Mouse (Mus musculus): ENCODE measurements at regions not wholly inside any gene's neighbourhood (a gene's known extent, or its start where the extent isn't known, plus 50 kb on each side); places are given as distances from the start of the nearest gene placed in this dataset.

DNA sequence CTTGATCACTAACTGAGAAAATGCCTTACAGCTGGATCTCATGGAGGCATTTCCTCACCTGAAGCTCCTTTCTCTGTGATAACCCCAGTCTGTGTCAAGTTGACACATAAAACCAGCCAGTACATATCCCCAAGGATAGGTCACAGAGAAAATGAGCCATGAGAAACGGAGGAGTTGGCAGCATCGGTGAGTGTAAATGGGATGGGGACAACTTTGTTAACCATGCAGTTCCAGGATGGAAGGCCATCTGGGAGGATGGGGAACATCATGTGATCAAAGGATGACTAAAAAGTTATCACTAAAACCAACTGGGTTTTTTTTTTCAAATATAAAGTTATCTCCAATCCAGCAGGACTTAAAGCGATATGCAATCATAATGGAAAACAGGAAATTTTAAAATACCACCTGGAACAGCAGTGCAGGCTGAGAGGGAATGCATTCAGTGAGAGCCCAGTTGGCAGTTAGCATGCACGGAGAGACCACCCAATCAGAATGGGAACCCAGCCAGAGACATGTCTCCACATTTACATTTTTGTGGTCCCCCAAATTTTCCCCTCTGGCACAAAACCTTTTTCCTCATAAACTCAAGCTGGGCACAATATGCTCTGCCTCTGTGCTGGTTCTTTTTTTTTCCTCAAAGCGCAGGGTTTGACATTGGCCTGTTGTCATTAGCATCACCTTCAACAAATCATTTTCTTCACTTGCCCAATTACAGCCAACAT, 475.7 kb downstream of the Rapgef2 start:
- no peaks in the 10 kb centered on the region for H3K4me1 ChIP-seq
- no peaks in the 10 kb centered on the region for H3K9me3 ChIP-seq (replicated peaks)
- DNase-seq (ENCODE audit: low spot score), result no peak
- no peak overlapping the region for H3K27ac ChIP-seq
- WGBS, result 87% methylated on average over 5 of the region's 5 CpGs
- H3K36me3 ChIP-seq, result no peaks in the 10 kb centered on the region
- H3K27me3 ChIP-seq (ENCODE audit: low read depth, poor library complexity, severe bottlenecking), result no peaks in the 10 kb centered on the region
- no peak overlapping the region for H3K4me3 ChIP-seq

DNA sequence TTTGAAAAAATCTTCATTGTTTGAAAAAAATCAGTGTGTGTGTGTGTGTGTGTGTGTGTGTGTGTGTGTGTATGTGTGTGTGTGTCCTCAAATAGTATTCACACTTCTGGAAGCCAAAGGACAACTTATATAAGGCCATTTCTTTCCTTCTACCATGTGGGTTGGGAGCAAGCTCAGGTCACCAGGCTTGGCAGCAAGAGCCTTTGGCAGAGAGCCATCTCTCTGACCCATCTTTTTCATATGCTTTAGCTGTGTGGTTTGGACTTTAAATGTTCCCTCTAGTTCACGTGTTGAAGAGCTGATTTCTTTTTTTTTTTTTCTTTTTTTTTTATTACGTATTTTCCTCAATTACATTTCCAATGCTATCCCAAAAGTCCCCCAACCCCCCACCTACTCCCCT, 483.1 kb downstream of the Rapgef2 start:
- H3K27ac ChIP-seq, result no peak overlapping the region
- 88% methylated on average over 2 of the region's 2 CpGs for WGBS
- no peak for DNase-seq (ENCODE audit: low spot score)
- no peak overlapping the region for H3K4me3 ChIP-seq
- H3K4me1 ChIP-seq, result no peaks in the 10 kb centered on the region
- H3K27me3 ChIP-seq (ENCODE audit: low read depth, poor library complexity, severe bottlenecking), result no peaks in the 10 kb centered on the region
- H3K36me3 ChIP-seq, result no peaks in the 10 kb centered on the region
- H3K9me3 ChIP-seq (replicated peaks), result no peaks in the 10 kb centered on the region

DNA sequence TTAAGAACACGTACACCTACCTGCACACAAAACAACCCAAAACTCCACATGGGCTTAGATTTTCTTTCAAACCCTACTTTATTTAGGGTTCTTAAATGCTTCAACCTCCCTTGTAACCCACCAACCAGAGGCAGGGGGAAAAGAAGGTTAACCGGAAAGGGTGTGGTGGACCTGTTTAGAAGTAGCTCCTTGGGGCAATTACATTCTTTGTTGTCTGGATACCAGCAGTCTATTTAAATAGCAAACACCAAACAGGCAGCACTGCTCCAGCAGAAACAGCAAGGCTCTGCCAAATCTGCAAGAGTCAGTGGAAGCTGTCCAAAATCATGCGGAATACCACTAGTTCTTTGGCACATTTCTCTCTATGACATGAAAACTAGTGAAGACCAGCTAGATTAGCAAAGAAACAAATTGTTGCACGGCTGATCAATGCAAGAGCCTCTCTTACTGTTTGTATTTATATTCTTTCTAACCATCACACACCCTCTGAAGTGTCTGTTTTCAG, 490.3 kb downstream of the Rapgef2 start:
- Histone ChIP-seq H3K36me3 (no peaks in the 10 kb centered on the region), H3K9me3 (replicated peaks) (no peaks in the 10 kb centered on the region), H3K27ac (no peak overlapping the region), H3K27me3 (ENCODE audit: low read depth, poor library complexity, severe bottlenecking) (no peaks in the 10 kb centered on the region), H3K4me3 (no peak overlapping the region), H3K4me1 (no peaks in the 10 kb centered on the region)
- WGBS, result 90% methylated on average over 4 of the region's 4 CpGs
- no peak for DNase-seq (ENCODE audit: low spot score)

DNA sequence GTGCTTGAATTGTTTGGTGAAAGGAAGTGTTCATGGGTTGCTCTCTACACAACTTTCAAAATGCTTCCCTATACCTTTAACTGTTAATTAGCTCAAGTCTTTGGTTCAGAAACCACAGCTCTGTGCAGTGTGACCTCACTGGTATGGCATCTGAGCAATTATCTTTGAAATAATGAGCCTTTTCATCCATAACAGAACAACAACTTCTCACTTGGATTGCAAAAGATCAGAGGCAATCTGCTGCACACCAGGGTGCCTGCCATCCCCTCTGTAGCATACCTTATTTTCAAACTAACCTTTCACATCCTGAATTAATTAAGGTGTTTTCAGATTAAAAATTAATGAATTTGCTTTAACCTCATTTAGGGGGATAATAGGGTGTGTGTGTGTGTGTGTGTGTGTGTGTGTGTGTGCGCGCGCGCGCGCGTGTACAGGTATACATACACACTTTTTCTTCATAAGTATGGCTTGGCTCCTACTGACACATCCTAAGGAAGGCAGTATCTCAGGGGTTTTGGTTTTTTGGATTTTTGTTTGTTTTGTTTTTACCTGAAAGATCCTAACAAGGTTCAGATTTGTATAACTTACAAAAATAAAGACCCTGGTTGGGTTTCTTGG, 493.8 kb downstream of the Rapgef2 start:
- no peak overlapping the region for H3K27ac ChIP-seq
- no peaks in the 10 kb centered on the region for H3K27me3 ChIP-seq (ENCODE audit: low read depth, poor library complexity, severe bottlenecking)
- WGBS, result 93% methylated on average over 7 of the region's 7 CpGs
- H3K4me1 ChIP-seq, result no peaks in the 10 kb centered on the region
- H3K36me3 ChIP-seq, result no peaks in the 10 kb centered on the region
- no peak overlapping the region for H3K4me3 ChIP-seq
- H3K9me3 ChIP-seq (replicated peaks), result no peaks in the 10 kb centered on the region
- DNase-seq (ENCODE audit: low spot score), result no peak

DNA sequence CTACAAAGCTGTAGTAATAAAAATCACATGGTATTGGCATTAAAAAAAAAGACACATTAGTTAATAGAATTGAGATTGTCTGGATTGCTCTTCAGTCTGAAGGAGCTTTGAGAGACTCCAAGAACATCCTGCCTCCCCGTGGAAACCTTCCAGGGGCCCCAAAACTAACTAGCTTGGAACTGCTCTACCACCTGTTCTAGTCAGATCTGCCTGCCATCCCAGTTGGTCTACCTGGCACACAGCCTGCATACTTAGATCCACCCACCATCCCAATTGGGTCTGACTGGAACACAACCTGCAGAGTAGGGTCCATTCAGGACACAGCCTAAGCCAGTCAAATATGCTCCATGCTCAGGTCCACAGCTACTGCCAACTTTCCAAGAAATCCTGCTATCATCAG, 503.6 kb downstream of the Rapgef2 start:
- Histone ChIP-seq H3K4me1 (no peaks in the 10 kb centered on the region), H3K27me3 (ENCODE audit: low read depth, poor library complexity, severe bottlenecking) (no peaks in the 10 kb centered on the region), H3K4me3 (no peak overlapping the region), H3K36me3 (no peaks in the 10 kb centered on the region), H3K9me3 (replicated peaks) (no peaks in the 10 kb centered on the region), H3K27ac (no peak overlapping the region)
- WGBS, result 88% methylated on average over 1 of the region's 1 CpGs
- no peak for DNase-seq (ENCODE audit: low spot score)

DNA sequence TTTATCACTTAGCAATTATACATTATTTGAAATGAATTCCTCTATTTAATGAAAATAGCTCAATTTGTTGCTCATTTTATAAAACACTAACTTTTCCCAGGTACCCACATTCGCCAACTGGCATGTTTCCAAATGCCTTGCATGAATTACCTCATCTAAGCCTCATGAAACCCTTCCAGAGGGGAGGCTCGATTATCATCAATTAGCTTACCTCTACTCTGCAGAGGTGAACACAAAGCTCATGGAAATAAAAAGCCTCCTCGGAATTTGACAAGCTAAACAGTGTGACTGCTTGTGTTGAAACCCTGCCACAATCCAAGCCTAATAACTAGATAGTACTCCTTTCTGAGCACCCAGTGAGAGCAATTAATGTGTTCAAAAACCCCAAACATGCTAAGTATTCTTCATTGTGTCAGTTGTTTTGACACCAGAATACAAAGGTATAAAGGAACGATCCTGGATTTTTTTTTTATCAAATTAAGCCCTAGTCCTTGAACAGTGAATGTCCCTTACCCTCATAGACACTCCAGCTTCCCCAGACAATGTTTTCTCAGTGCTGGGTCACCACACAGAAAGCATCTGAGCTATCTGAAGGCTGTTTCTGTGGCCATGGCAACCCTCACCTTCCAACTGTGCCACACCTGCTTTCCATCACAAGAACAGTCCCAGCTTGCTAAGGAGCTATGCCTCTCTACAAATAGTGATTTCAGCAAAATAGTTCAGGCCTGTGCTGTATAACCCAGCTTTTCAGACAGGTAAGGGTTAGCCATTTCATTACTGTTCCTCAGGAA, 530.4 kb downstream of the Rapgef2 start:
- 81% methylated on average over 4 of the region's 4 CpGs for WGBS
- Histone ChIP-seq H3K27me3 (ENCODE audit: low read depth, poor library complexity, severe bottlenecking) (no peaks in the 10 kb centered on the region), H3K4me3 (no peak overlapping the region), H3K27ac (no peak overlapping the region), H3K36me3 (no peaks in the 10 kb centered on the region), H3K4me1 (no peaks in the 10 kb centered on the region), H3K9me3 (replicated peaks) (no peaks in the 10 kb centered on the region)
- DNase-seq (ENCODE audit: low spot score), result no peak

DNA sequence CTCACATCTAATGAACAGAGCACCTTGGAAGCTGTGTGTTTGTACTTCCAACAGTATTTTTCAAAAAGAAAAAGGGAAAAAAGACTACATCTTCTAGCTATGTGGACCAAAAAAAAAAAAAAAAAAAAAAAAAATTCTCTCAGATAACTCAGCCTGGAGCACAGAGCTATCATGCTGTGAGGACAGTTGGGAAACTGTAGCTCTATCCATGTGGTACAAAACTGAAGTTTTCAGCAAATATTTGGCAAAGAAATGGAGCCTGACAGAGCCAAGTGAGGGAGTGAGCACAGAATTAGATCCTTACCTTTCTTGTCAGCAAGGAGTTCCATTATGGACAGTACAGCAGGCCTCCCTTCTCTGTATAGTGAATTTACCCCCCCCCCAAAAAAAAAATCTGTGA, 550.2 kb downstream of the Rapgef2 start:
- no peaks in the 10 kb centered on the region for H3K36me3 ChIP-seq
- H3K27me3 ChIP-seq (ENCODE audit: low read depth, poor library complexity, severe bottlenecking), result no peaks in the 10 kb centered on the region
- H3K27ac ChIP-seq, result no peak overlapping the region
- no peak overlapping the region for H3K4me3 ChIP-seq
- H3K4me1 ChIP-seq, result no peaks in the 10 kb centered on the region
- no peaks in the 10 kb centered on the region for H3K9me3 ChIP-seq (replicated peaks)
- no peak for DNase-seq (ENCODE audit: low spot score)

DNA sequence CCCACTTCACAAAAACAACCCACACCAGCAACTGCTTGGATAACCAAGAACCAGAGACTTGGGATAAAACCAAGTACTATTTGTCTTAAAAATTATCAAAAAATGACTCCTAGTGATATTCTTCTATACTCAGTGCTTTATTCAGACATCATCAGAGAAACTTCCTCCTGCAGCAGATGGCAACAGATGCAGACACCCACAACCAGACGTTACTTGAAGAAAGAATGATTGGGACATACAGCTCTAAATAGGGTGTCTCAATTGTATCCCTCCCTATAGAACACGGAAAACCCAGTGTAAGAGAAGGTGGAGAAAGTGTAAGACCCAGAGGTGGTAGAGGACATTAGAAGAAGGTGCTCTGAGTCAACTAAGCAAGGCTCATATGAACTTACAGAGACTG, 569.6 kb downstream of the Rapgef2 start:
- no peaks in the 10 kb centered on the region for H3K4me1 ChIP-seq
- DNase-seq (ENCODE audit: low spot score), result no peak
- no peaks in the 10 kb centered on the region for H3K9me3 ChIP-seq (replicated peaks)
- no peaks in the 10 kb centered on the region for H3K27me3 ChIP-seq (ENCODE audit: low read depth, poor library complexity, severe bottlenecking)
- WGBS, result 86% methylated on average over 2 of the region's 2 CpGs
- no peaks in the 10 kb centered on the region for H3K36me3 ChIP-seq
- H3K27ac ChIP-seq, result no peak overlapping the region
- no peak overlapping the region for H3K4me3 ChIP-seq

DNA sequence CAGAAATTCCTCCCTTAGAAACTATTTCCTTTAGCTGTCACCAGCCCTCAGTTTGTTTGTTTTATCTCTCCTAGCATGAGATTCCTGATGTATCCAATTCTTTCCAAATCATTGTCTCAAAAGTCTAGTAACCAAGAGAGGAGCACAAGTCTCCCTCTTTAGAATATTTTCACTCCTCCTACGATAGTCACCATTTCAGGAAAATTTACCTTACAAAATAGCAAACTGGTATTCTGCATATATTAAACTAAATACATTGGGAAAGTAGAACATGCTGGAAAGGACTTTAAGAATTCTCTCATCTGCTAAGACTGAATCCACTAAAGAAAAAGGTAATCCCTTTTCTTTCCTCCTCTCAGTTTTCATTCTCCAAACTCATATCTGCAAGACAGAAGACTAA, 578.6 kb downstream of the Rapgef2 start:
- Histone ChIP-seq H3K27ac (no peak overlapping the region), H3K4me1 (no peaks in the 10 kb centered on the region), H3K4me3 (no peak overlapping the region), H3K27me3 (ENCODE audit: low read depth, poor library complexity, severe bottlenecking) (no peaks in the 10 kb centered on the region), H3K9me3 (replicated peaks) (no peaks in the 10 kb centered on the region), H3K36me3 (no peaks in the 10 kb centered on the region)
- WGBS, result 88% methylated on average over 1 of the region's 1 CpGs
- DNase-seq (ENCODE audit: low spot score), result no peak

DNA sequence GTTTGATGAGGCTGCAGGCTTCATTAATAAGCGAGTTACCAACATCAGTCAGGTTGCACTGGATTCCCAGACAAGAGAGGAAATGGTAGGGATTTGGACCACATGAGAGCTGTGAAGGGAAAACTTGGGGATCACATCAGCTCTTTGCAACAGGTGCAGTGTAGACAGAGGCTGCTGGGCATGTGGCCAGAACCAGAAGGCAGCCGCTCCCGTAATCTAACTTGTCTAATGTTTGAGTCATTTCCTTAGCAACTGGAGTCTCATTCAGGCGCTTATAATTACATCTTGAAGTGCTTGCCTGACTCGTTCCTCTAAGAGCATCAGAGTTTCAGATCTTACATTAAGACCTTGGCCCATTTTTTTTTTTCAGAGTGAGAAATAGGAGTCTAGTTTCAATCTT, 587.4 kb downstream of the Rapgef2 start:
- Histone ChIP-seq H3K4me3 (no peak overlapping the region), H3K4me1 (no peaks in the 10 kb centered on the region), H3K36me3 (no peaks in the 10 kb centered on the region), H3K27me3 (ENCODE audit: low read depth, poor library complexity, severe bottlenecking) (no peaks in the 10 kb centered on the region), H3K9me3 (replicated peaks) (no peaks in the 10 kb centered on the region), H3K27ac (no peak overlapping the region)
- DNase-seq (ENCODE audit: low spot score), result no peak
- WGBS, result 78% methylated on average over 5 of the region's 5 CpGs

DNA sequence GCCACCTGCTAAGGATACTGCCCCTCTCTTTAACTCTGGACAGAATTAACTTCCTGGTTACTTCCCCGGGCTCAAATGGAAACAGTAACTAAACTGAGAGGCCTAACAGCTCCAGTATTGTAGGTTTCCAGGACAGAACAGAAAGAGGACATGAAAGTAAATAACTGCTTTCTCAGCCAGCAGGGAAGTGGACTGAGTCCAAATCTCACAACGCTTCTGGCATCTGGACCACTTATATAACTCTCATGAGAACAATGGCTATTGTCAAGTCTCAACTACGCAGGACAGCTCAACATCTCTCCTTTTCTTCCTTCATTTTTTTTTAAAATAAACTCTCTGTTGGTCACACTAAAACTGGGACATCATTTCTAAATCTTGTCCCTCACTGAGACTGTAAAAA, 594.8 kb downstream of the Rapgef2 start:
- no peak for DNase-seq (ENCODE audit: low spot score)
- no peaks in the 10 kb centered on the region for H3K27me3 ChIP-seq (ENCODE audit: low read depth, poor library complexity, severe bottlenecking)
- no peak overlapping the region for H3K4me3 ChIP-seq
- WGBS, result 92% methylated on average over 3 of the region's 3 CpGs
- H3K36me3 ChIP-seq, result no peaks in the 10 kb centered on the region
- no peak overlapping the region for H3K27ac ChIP-seq
- H3K9me3 ChIP-seq (replicated peaks), result no peaks in the 10 kb centered on the region
- no peaks in the 10 kb centered on the region for H3K4me1 ChIP-seq

DNA sequence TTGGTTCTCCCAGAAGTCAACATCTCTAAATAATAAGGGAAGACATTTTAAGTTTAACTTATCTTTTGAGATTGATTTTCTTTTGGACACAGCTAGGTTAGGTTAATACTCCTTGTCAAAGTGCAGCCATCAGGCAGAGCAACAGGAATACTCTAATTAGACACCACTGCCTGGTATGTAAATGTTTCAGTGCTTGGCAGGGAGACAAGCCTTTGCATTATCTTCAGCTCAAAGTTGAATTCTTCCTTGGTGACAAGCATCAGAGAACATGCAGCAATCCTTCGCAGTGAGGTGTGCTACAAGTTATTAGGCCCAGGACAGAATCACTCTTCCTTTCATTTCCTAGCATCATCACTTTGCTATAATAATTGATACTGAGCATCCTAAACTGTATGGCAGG, 608.7 kb downstream of the Rapgef2 start:
- WGBS, result 90% methylated on average over 1 of the region's 1 CpGs
- H3K4me1 ChIP-seq, result no peaks in the 10 kb centered on the region
- no peak for DNase-seq (ENCODE audit: low spot score)
- H3K27ac ChIP-seq, result no peak overlapping the region
- no peaks in the 10 kb centered on the region for H3K27me3 ChIP-seq (ENCODE audit: low read depth, poor library complexity, severe bottlenecking)
- H3K9me3 ChIP-seq (replicated peaks), result no peaks in the 10 kb centered on the region
- H3K36me3 ChIP-seq, result no peaks in the 10 kb centered on the region
- no peak overlapping the region for H3K4me3 ChIP-seq

DNA sequence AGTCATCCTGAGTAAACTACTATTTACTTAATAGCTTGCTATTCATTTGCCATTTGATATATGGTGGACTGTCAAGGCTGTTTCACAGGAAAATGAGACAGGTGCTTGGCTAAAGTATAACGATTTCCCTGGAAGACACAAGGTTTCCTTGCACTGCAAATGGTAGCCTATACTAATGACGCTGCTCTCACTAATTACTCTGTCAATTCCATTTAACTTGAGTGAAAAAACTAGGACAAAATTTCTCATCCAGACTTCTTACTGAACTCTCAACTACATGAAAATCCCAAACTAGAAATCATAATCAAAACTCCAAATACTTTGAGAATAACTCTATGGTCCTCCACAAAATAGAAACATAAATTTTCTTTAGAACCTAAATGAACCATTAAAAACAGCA, 609.5 kb downstream of the Rapgef2 start:
- no peak overlapping the region for H3K27ac ChIP-seq
- 88% methylated on average over 2 of the region's 2 CpGs for WGBS
- no peaks in the 10 kb centered on the region for H3K36me3 ChIP-seq
- H3K4me1 ChIP-seq, result no peaks in the 10 kb centered on the region
- no peaks in the 10 kb centered on the region for H3K9me3 ChIP-seq (replicated peaks)
- DNase-seq (ENCODE audit: low spot score), result no peak
- H3K27me3 ChIP-seq (ENCODE audit: low read depth, poor library complexity, severe bottlenecking), result no peaks in the 10 kb centered on the region
- no peak overlapping the region for H3K4me3 ChIP-seq
